Mouse (Mus musculus) ES-Bruce4 (cell line): ENCODE measurements around the gene Rassf1. TPM values are rescaled to one million over a fixed set of nuclear protein-coding genes. Genes with fewer than 3 reads are reported as not detected.

Experiments
- H3K27ac ChIP-seq: 2 replicates; pipeline ENCODE4 v1.5.1; 2012; ENCODE audit warnings: low read length, inconsistent platforms; ENCODE audit not compliant: insufficient read depth
- H3K27me3 ChIP-seq: 2 replicates; pipeline ENCODE4 v1.6.1; 2012; ENCODE audit warnings: mild to moderate bottlenecking, low read length, inconsistent platforms; ENCODE audit not compliant: control insufficient read depth, poor library complexity, insufficient read depth, severe bottlenecking
- H3K36me3 ChIP-seq: 2 replicates; pipeline ENCODE4 v1.6.1; 2012; ENCODE audit warnings: inconsistent platforms, mild to moderate bottlenecking, low read length, moderate library complexity; ENCODE audit not compliant: control insufficient read depth, poor library complexity, insufficient read depth, severe bottlenecking
- H3K4me1 ChIP-seq: one replicate; pipeline ENCODE4 v1.8.1; 2011; ENCODE audit warnings: low read length; ENCODE audit not compliant: control insufficient read depth, insufficient read depth
- H3K4me3 ChIP-seq: 2 replicates; pipeline ENCODE4 v1.5.1; 2011; ENCODE audit warnings: low read depth, mild to moderate bottlenecking, low read length
- H3K9ac ChIP-seq: 2 replicates; pipeline ENCODE4 v1.6.1; 2012; ENCODE audit warnings: low read depth, mild to moderate bottlenecking, inconsistent platforms; ENCODE audit not compliant: poor library complexity, severe bottlenecking
- H3K9me3 ChIP-seq: replicated peaks from 2 replicates; pipeline ENCODE4 v1.6.1; 2012; ENCODE audit warnings: mild to moderate bottlenecking, low read length, inconsistent platforms; ENCODE audit not compliant: control insufficient read depth, poor library complexity, insufficient read depth, severe bottlenecking
- CTCF ChIP-seq: IDR thresholded peaks from one replicate; pipeline ENCODE4 v1.8.1; 2011; ENCODE audit warnings: low read depth, low read length
- EP300 ChIP-seq: IDR thresholded peaks from 2 replicates; pipeline ENCODE4 v1.6.1; 2011; ENCODE audit warnings: low read depth, low read length; ENCODE audit not compliant: insufficient read depth
- POLR2A ChIP-seq: IDR thresholded peaks from one replicate; pipeline ENCODE4 v1.8.1; 2011; ENCODE audit warnings: low read length; ENCODE audit not compliant: insufficient read depth
- polyA plus RNA-seq: library from polyadenylated mRNA; stranded (reverse); fragments of >200 nt; gene quantifications from 2 replicates; pipeline ENCODE4 v1.2.4, GENCODE M21; 2011; ENCODE audit warnings: low read depth; ENCODE audit not compliant: missing spikeins, insufficient read depth, insufficient read length

Rassf1 gene
- polyA plus RNA-seq, 1 experiment, result 24.8 TPM

- Histone ChIP-seq H3K9ac (no peak overlapping the region), H3K9me3 (no peaks in the 10 kb centered on the region), H3K27ac (no peak overlapping the region), H3K4me1 (no peaks in the 10 kb centered on the region), H3K27me3 (no peaks in the 10 kb centered on the region), H3K4me3 (no peak overlapping the region), H3K36me3 (peaks cover 10% of the 10 kb centered on the region)
- TF ChIP-seq CTCF (no peak), EP300 (no peak), POLR2A (no peak)
Observed at GRCm38 (mm10) chr9:107539940-107540339, 11.4 kb upstream of the Rassf1 start.

- Histone ChIP-seq H3K27ac (no peak overlapping the region), H3K27me3 (no peaks in the 10 kb centered on the region), H3K4me1 (no peaks in the 10 kb centered on the region), H3K4me3 (no peak overlapping the region), H3K36me3 (peaks cover 10% of the 10 kb centered on the region), H3K9ac (no peak overlapping the region), H3K9me3 (no peaks in the 10 kb centered on the region)
- TF ChIP-seq CTCF (no peak), POLR2A (no peak), EP300 (no peak)
Observed at GRCm38 (mm10) chr9:107540420-107540819, 10.9 kb upstream of the Rassf1 start.

- peaks cover 10% of the 10 kb centered on the region for H3K36me3 ChIP-seq
- no peaks in the 10 kb centered on the region for H3K4me1 ChIP-seq
- H3K27me3 ChIP-seq, result no peaks in the 10 kb centered on the region
- H3K9ac ChIP-seq, result no peak overlapping the region
- H3K9me3 ChIP-seq, result no peaks in the 10 kb centered on the region
- H3K4me3 ChIP-seq, result peak overlapping the region; percentile 98
- TF ChIP-seq POLR2A (no peak), CTCF (no peak), EP300 (no peak)
- H3K27ac ChIP-seq, result no peak overlapping the region
Observed at GRCm38 (mm10) chr9:107541005-107541404, 10.3 kb upstream of the Rassf1 start.

GRCm38 (mm10) chr9:107541474-107542351 lies 9.6 kb upstream of the Rassf1 start, which contains the start of the genes Cyb561d2 and Nprl2:
Gene Cyb561d2, minus strand, starts transcription at chr9:107542193.
Gene Nprl2, plus strand, starts transcription at chr9:107542226.
- Histone ChIP-seq H3K36me3 (peaks cover 10% of the 10 kb centered on the region), H3K9ac (peak within 1 kb of the TSS; percentile 60), H3K27ac (no peak within 1 kb of the TSS), H3K4me3 (peak within 1 kb of the TSS; percentile 98), H3K4me1 (no peaks in the 10 kb centered on the region), H3K9me3 (no peaks in the 10 kb centered on the region), H3K27me3 (no peaks in the 10 kb centered on the region)
- no peak for TF ChIP-seq POLR2A
- no peak for TF ChIP-seq EP300
- no peak for TF ChIP-seq CTCF

- Histone ChIP-seq H3K4me1 (no peaks in the 10 kb centered on the region), H3K27ac (no peak overlapping the region), H3K27me3 (no peaks in the 10 kb centered on the region), H3K36me3 (peaks cover 10% of the 10 kb centered on the region), H3K9ac (peak overlapping the region; percentile 60), H3K9me3 (no peaks in the 10 kb centered on the region), H3K4me3 (peak overlapping the region; percentile 98)
- no peak for TF ChIP-seq EP300
- no peak for TF ChIP-seq POLR2A
- TF ChIP-seq CTCF, result no peak
Observed at GRCm38 (mm10) chr9:107542352-107542686, 9.0 kb upstream of the Rassf1 start.

- no peaks in the 10 kb centered on the region for H3K27me3 ChIP-seq
- peak overlapping the region; percentile 98 for H3K4me3 ChIP-seq
- H3K9ac ChIP-seq, result peak overlapping the region; percentile 60
- no peaks in the 10 kb centered on the region for H3K4me1 ChIP-seq
- H3K9me3 ChIP-seq, result no peaks in the 10 kb centered on the region
- no peak for TF ChIP-seq CTCF
- TF ChIP-seq POLR2A, result no peak
- no peak for TF ChIP-seq EP300
- peaks cover 10% of the 10 kb centered on the region for H3K36me3 ChIP-seq
- H3K27ac ChIP-seq, result no peak overlapping the region
Observed at GRCm38 (mm10) chr9:107542721-107543120, 8.6 kb upstream of the Rassf1 start.
